Mouse (Mus musculus): ENCODE measurements at regions not wholly inside any gene's neighbourhood (a gene's known extent, or its start where the extent isn't known, plus 50 kb on each side); places are given as distances from the start of the nearest gene placed in this dataset.

DNA sequence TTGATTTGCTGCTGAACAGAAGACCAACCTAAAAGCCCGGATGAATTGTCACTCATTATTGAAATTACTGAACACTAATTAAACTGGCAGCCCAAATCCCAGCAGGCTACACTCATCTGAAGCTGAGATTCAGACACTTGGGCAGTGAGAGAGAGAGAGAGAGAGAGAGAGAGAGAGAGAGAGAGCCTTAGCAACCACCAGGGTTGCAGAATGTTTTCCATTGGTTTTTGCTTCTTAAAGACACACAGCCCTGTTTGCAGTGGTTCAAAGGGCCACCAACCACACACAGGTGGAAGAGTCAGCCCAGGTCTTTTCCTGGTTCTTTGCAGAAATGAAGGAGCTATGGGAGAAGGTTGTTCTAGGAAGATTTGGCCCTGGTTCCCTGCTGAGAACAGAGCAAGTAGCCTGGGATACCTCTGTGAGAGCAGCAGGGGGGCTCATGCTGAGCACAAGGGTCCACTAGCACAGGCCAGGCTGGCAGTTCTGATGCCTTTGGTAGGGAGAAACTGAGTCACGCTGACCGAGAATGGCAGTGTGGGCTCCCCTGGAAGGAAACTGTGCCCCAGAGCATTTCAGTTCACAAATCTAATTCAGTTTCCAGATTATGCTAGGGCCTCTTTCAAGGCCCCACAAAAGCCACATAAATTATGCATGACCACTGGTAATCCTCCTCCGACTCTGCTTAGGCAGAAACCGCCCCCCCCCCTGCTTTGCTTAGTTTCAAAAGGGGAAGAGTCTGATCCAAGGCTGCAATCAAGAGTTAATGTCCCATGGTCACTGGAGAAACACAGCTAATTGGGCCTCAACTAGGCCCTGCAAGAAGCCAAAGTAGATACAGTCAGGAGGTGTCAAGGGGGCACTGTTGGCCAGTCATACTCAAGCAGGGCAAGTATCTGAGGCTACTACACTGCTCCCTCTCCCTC is 504.3 kb upstream of the Mki67 start:
- H3K27ac ChIP-seq (replicated peaks; ENCODE audit: low read depth, low read length) = no peak overlapping the region
- DNase-seq (ENCODE audit: low spot score) (peak; percentile 59), ATAC-seq (ENCODE audit: low read depth) (peak; percentile 56; the same call in 1 of the 2 replicates)

GRCm38 (mm10) chr7:136221620-136222019 is 505.5 kb upstream of the Mki67 start:
- Histone ChIP-seq H3K4me2 (ENCODE audit: low read depth, low read length) (no peak overlapping the region), H3K4me3 (ENCODE audit: low read depth, low read length) (no peak overlapping the region), H3K36me3 (ENCODE audit: control insufficient read depth, insufficient read depth, low read length) (no peaks in the 10 kb centered on the region), H3K27ac (replicated peaks; ENCODE audit: low read depth, low read length) (no peak overlapping the region), H3K9me3 (ENCODE audit: control insufficient read depth, low read length) (no peaks in the 10 kb centered on the region), H3K27me3 (replicated peaks; ENCODE audit: control insufficient read depth, insufficient read depth, low read length) (0 out of 2 replicates have a peak, but pooled peaks cover 2% of the 10 kb centered on the region), H3K4me1 (ENCODE audit: control insufficient read depth, insufficient read depth, low read length) (peaks cover 12% of the 10 kb centered on the region; the same call in 1 of the 2 replicates), H3K9ac (ENCODE audit: low read depth, low read length) (no peak overlapping the region)
- ATAC-seq (ENCODE audit: low read depth) (no peak), DNase-seq (ENCODE audit: low spot score) (no peak)
- WGBS = 93% methylated on average over 7 of the region's 7 CpGs

More for the DNA sequence above, 504.3 kb upstream of the Mki67 start:
- Histone ChIP-seq H3K4me2 (ENCODE audit: low read depth, low read length) (no peak overlapping the region), H3K27me3 (replicated peaks; ENCODE audit: control insufficient read depth, insufficient read depth, low read length) (0 out of 2 replicates have a peak, but pooled peaks cover 3% of the 10 kb centered on the region), H3K4me3 (ENCODE audit: low read depth, low read length) (no peak overlapping the region), H3K9me3 (ENCODE audit: control insufficient read depth, low read length) (no peaks in the 10 kb centered on the region), H3K9ac (ENCODE audit: low read depth, low read length) (no peak overlapping the region), H3K4me1 (ENCODE audit: control insufficient read depth, insufficient read depth, low read length) (peaks cover 5% of the 10 kb centered on the region; the same call in 1 of the 2 replicates), H3K36me3 (ENCODE audit: control insufficient read depth, insufficient read depth, low read length) (no peaks in the 10 kb centered on the region)
- WGBS = 40% methylated on average over 5 of the region's 5 CpGs

DNA sequence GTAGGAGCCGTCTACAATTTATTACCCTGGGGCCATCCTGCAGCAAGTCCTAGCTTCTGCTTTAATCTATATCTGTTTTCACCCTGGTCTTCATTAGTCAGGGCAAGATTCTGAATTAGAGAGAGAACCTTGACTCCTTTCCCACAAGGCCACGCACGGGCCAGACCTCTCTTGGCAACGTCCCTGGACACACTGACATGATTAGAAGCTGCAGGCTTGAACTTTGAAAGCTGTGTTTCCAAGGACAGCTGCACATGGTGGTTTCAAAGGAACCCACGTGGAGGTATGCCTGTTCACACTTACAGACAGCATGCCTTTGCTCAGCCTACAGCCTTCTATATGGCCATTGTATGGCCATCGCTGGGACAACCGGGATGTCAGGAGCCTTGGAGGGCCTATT is 509.9 kb upstream of the Mki67 start:
- H3K9me3 ChIP-seq (ENCODE audit: control insufficient read depth, low read length) = no peaks in the 10 kb centered on the region
- no peak overlapping the region for H3K4me2 ChIP-seq (ENCODE audit: low read depth, low read length)
- H3K27ac ChIP-seq (replicated peaks; ENCODE audit: low read depth, low read length) = no peak overlapping the region
- H3K4me3 ChIP-seq (ENCODE audit: low read depth, low read length) = no peak overlapping the region
- ATAC-seq (ENCODE audit: low read depth) (no peak), DNase-seq (ENCODE audit: low spot score) (no peak)
- 54% methylated on average over 7 of the region's 7 CpGs for WGBS
- 0 out of 2 replicates have a peak, but pooled peaks cover 8% of the 10 kb centered on the region for H3K4me1 ChIP-seq (ENCODE audit: control insufficient read depth, insufficient read depth, low read length)
- no peaks in the 10 kb centered on the region for H3K27me3 ChIP-seq (replicated peaks; ENCODE audit: control insufficient read depth, insufficient read depth, low read length)
- H3K9ac ChIP-seq (ENCODE audit: low read depth, low read length) = no peak overlapping the region
- no peaks in the 10 kb centered on the region for H3K36me3 ChIP-seq (ENCODE audit: control insufficient read depth, insufficient read depth, low read length)

GRCm38 (mm10) chr7:136228331-136228730 is 512.2 kb upstream of the Mki67 start:
- Histone ChIP-seq H3K9me3 (ENCODE audit: control insufficient read depth, low read length) (no peaks in the 10 kb centered on the region), H3K27ac (replicated peaks; ENCODE audit: low read depth, low read length) (no peak overlapping the region), H3K4me2 (ENCODE audit: low read depth, low read length) (no peak overlapping the region), H3K36me3 (ENCODE audit: control insufficient read depth, insufficient read depth, low read length) (no peaks in the 10 kb centered on the region), H3K27me3 (replicated peaks; ENCODE audit: control insufficient read depth, insufficient read depth, low read length) (no peaks in the 10 kb centered on the region), H3K4me3 (ENCODE audit: low read depth, low read length) (no peak overlapping the region), H3K4me1 (ENCODE audit: control insufficient read depth, insufficient read depth, low read length) (0 out of 2 replicates have a peak, but pooled peaks cover 8% of the 10 kb centered on the region), H3K9ac (ENCODE audit: low read depth, low read length) (no peak overlapping the region)
- 56% methylated on average over 2 of the region's 2 CpGs for WGBS
- DNase-seq (ENCODE audit: low spot score) (no peak), ATAC-seq (ENCODE audit: low read depth) (no peak)

GRCm38 (mm10) chr7:136229592-136229991 is 513.4 kb upstream of the Mki67 start:
- H3K9ac ChIP-seq (ENCODE audit: low read depth, low read length) = no peak overlapping the region
- no peaks in the 10 kb centered on the region for H3K9me3 ChIP-seq (ENCODE audit: control insufficient read depth, low read length)
- H3K4me3 ChIP-seq (ENCODE audit: low read depth, low read length) = no peak overlapping the region
- 0 out of 2 replicates have a peak, but pooled peaks cover 8% of the 10 kb centered on the region for H3K4me1 ChIP-seq (ENCODE audit: control insufficient read depth, insufficient read depth, low read length)
- ATAC-seq (ENCODE audit: low read depth) = no peak
- no peak overlapping the region for H3K27ac ChIP-seq (replicated peaks; ENCODE audit: low read depth, low read length)
- no peak for DNase-seq (ENCODE audit: low spot score)
- H3K27me3 ChIP-seq (replicated peaks; ENCODE audit: control insufficient read depth, insufficient read depth, low read length) = no peaks in the 10 kb centered on the region
- no peak overlapping the region for H3K4me2 ChIP-seq (ENCODE audit: low read depth, low read length)
- no peaks in the 10 kb centered on the region for H3K36me3 ChIP-seq (ENCODE audit: control insufficient read depth, insufficient read depth, low read length)
- 50% methylated on average over 11 of the region's 11 CpGs for WGBS

GRCm38 (mm10) chr7:136232177-136232576 is 516.0 kb upstream of the Mki67 start:
- no peaks in the 10 kb centered on the region for H3K27me3 ChIP-seq (replicated peaks; ENCODE audit: control insufficient read depth, insufficient read depth, low read length)
- 79% methylated on average over 4 of the region's 4 CpGs for WGBS
- no peaks in the 10 kb centered on the region for H3K9me3 ChIP-seq (ENCODE audit: control insufficient read depth, low read length)
- no peaks in the 10 kb centered on the region for H3K36me3 ChIP-seq (ENCODE audit: control insufficient read depth, insufficient read depth, low read length)
- no peak overlapping the region for H3K27ac ChIP-seq (replicated peaks; ENCODE audit: low read depth, low read length)
- ATAC-seq (ENCODE audit: low read depth) (no peak), DNase-seq (ENCODE audit: low spot score) (no peak)
- H3K9ac ChIP-seq (ENCODE audit: low read depth, low read length) = no peak overlapping the region
- no peaks in the 10 kb centered on the region for H3K4me1 ChIP-seq (ENCODE audit: control insufficient read depth, insufficient read depth, low read length)
- no peak overlapping the region for H3K4me3 ChIP-seq (ENCODE audit: low read depth, low read length)
- no peak overlapping the region for H3K4me2 ChIP-seq (ENCODE audit: low read depth, low read length)

DNA sequence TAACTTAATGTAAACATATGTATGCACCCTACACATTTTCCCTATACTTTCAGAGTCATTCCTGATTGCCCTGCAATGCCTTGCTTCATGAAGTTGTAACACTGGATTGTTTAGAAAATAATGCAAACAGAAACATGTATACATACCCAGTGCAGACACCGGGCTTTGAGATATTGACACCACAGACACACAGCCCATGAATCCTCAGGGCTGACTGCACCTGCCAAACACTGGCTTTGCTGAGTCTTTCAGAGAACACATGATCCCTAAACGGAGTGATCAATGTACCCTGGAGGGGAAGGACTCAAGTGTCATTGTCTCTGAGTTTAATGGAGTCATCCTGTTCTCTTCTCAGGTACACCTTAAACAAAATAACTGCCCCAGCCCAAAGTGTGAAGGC is 519.4 kb upstream of the Mki67 start:
- H3K4me2 ChIP-seq (ENCODE audit: low read depth, low read length) = no peak overlapping the region

GRCm38 (mm10) chr7:136236391-136236790 is 520.2 kb upstream of the Mki67 start:
- H3K36me3 ChIP-seq (ENCODE audit: control insufficient read depth, insufficient read depth, low read length) = no peaks in the 10 kb centered on the region
- no peak overlapping the region for H3K27ac ChIP-seq (replicated peaks; ENCODE audit: low read depth, low read length)
- H3K9me3 ChIP-seq (ENCODE audit: control insufficient read depth, low read length) = no peaks in the 10 kb centered on the region
- no peaks in the 10 kb centered on the region for H3K4me1 ChIP-seq (ENCODE audit: control insufficient read depth, insufficient read depth, low read length)
- no peak overlapping the region for H3K9ac ChIP-seq (ENCODE audit: low read depth, low read length)
- no peak overlapping the region for H3K4me3 ChIP-seq (ENCODE audit: low read depth, low read length)
- no peak overlapping the region for H3K4me2 ChIP-seq (ENCODE audit: low read depth, low read length)
- DNase-seq (ENCODE audit: low spot score) (no peak), ATAC-seq (ENCODE audit: low read depth) (no peak)
- WGBS = 63% methylated on average over 10 of the region's 10 CpGs
- no peaks in the 10 kb centered on the region for H3K27me3 ChIP-seq (replicated peaks; ENCODE audit: control insufficient read depth, insufficient read depth, low read length)

More for the DNA sequence above, 519.4 kb upstream of the Mki67 start:
- H3K9me3 ChIP-seq (ENCODE audit: control insufficient read depth, low read length) = no peaks in the 10 kb centered on the region
- no peak overlapping the region for H3K4me3 ChIP-seq (ENCODE audit: low read depth, low read length)
- no peaks in the 10 kb centered on the region for H3K27me3 ChIP-seq (replicated peaks; ENCODE audit: control insufficient read depth, insufficient read depth, low read length)
- WGBS = 58% methylated on average over 2 of the region's 2 CpGs
- H3K36me3 ChIP-seq (ENCODE audit: control insufficient read depth, insufficient read depth, low read length) = no peaks in the 10 kb centered on the region
- H3K27ac ChIP-seq (replicated peaks; ENCODE audit: low read depth, low read length) = no peak overlapping the region
- no peaks in the 10 kb centered on the region for H3K4me1 ChIP-seq (ENCODE audit: control insufficient read depth, insufficient read depth, low read length)
- ATAC-seq (ENCODE audit: low read depth) = no peak
- DNase-seq (ENCODE audit: low spot score) = no peak
- no peak overlapping the region for H3K9ac ChIP-seq (ENCODE audit: low read depth, low read length)
